18 mouse cellular contexts compared by ENCODE assay signal in the genomic region with DNA sequence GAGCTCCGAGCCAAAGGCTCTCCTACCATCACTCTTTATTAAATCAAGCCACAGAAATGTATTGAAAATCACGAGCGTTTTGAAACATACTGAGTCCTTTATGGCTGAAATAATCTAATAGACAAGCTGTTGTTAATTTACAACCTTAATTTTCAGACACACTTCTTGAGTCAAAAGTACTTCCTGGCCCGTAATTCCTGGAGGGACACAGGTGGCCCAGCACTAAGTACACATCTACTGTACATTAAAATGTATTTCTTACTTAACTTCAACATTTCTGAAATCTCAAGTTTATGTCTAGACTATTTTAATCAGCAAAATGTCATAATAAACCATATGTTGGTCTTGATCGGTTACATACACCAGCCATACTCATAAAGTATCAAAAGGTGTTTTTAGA.
"Had no signal": no experiment of that assay in that cellular context is flagged by ENCODE, and none has a peak within 500 bp of the region (broad histone marks: within the 10 kb centered on the region; RNA-seq: fewer than 3 reads in every experiment).

No protein-coding gene starts in this region.

- DNase-seq: kidney, adult 8-10 months; kidney, postnatal 10 days; kidney, postnatal 36 days; layer of hippocampus, postnatal 36 days; liver, embryonic 13.5 days; lung, adult 2 months; lung, postnatal 36 days; thymus, adult 18-20 months; thymus, postnatal 36 days had no signal

- ATAC-seq: lung, postnatal 0 days; midbrain, embryonic 16.5 days had no signal

- H3K9me3 ChIP-seq: kidney, embryonic 15.5 days; liver, embryonic 13.5 days; megakaryocyte, embryonic 14.5 days; midbrain, embryonic 10.5 days; midbrain, embryonic 13.5 days; neural tube, embryonic 13.5 days had no signal

- H3K9ac ChIP-seq: kidney, embryonic 15.5 days; liver, embryonic 13.5 days; midbrain, embryonic 13.5 days; neural tube, embryonic 13.5 days had no signal

- H3K4me3 ChIP-seq: kidney, embryonic 15.5 days; left cerebral cortex, adult 2 months; liver, embryonic 13.5 days; megakaryocyte, embryonic 14.5 days; midbrain, embryonic 10.5 days; midbrain, embryonic 13.5 days; myocyte; neural tube, embryonic 13.5 days had no signal

- H3K4me1 ChIP-seq: kidney, embryonic 15.5 days; liver, embryonic 13.5 days had no signal

- H3K4me2 ChIP-seq: kidney, embryonic 15.5 days; liver, embryonic 13.5 days; midbrain, embryonic 13.5 days; neural tube, embryonic 13.5 days had no signal

- H3K36me3 ChIP-seq: kidney, embryonic 15.5 days; liver, embryonic 13.5 days; midbrain, embryonic 10.5 days; midbrain, embryonic 13.5 days; neural tube, embryonic 13.5 days had no signal

- H3K27me3 ChIP-seq: kidney, embryonic 15.5 days; liver, embryonic 13.5 days; midbrain, embryonic 13.5 days; neural tube, embryonic 13.5 days had no signal

- H3K27ac ChIP-seq: kidney, embryonic 15.5 days; left cerebral cortex, adult 2 months; liver, embryonic 13.5 days; midbrain, embryonic 10.5 days; midbrain, embryonic 13.5 days; neural tube, embryonic 13.5 days had no signal
